Mouse (Mus musculus) heart, postnatal 0 days (tissue): ENCODE results near the gene Orc3.
A peak's percentile ranks its signal among the peaks of the same experiment; 100 is the strongest.

Source experiments
- CTCF ChIP-seq: IDR thresholded peaks from 2 replicates; pipeline ENCODE4 v1.5.1; 2016; ENCODE audit warnings: antibody characterized with exemption, control low read depth, low read depth
- EP300 ChIP-seq: IDR thresholded peaks from 2 replicates; pipeline ENCODE4 v1.6.1; 2016; ENCODE audit warnings: antibody characterized with exemption, low read depth

DNA sequence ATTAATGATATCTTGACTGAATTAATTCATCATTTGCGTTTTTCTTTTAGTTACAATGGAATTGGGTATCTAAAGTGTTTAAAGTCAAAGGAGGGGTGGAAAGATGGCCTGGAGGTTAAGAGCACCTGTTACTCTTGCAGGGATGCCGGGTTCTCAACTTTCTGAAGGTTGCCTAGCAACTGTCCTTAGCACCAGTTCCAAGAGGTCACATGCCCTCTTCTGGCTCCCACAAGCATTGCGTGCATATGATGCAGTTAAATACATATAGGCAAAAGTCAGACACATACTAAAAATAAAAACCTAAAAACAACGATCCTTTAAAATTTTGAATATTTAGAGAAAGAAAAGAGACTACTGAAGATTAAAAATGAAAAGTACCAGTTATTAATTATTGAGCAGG is 53.8 kb downstream of the Orc3 start:
- TF ChIP-seq EP300 (no peak), CTCF (peak; percentile 57)
